Mouse (Mus musculus) heart, adult 2 months (tissue): ENCODE measurements around the gene Ppm1h. TPM values are rescaled to one million over a fixed set of nuclear protein-coding genes. Genes with fewer than 3 reads are reported as not detected.

Experiments used
- DNase-seq, 2 experiments: peaks; one replicate each; pipeline ENCODE4 v3.0.0; 2021
- H3K27ac ChIP-seq: fragments of 200-600 bp; 2 replicates; pipeline ENCODE4 v1.8.1; 2022
- H3K27me3 ChIP-seq: fragments of 200-500 bp; 2 replicates; pipeline ENCODE4 v1.6.1; 2012; ENCODE audit warnings: mild to moderate bottlenecking, low read length, inconsistent platforms, mixed read lengths; ENCODE audit not compliant: control insufficient read depth, insufficient read depth
- H3K36me3 ChIP-seq: fragments of 200-500 bp; 2 replicates; pipeline ENCODE4 v1.6.1; 2012; ENCODE audit warnings: low read length, inconsistent platforms; ENCODE audit not compliant: control insufficient read depth, insufficient read depth
- H3K4me1 ChIP-seq: fragments of 200-500 bp; 2 replicates; pipeline ENCODE4 v1.6.1; 2011; ENCODE audit warnings: low read length; ENCODE audit not compliant: control insufficient read depth, insufficient read depth
- H3K4me3 ChIP-seq: fragments of 200-600 bp; 2 replicates; pipeline ENCODE4 v1.8.1; 2022
- H3K79me2 ChIP-seq: fragments of 200-500 bp; replicated peaks from 2 replicates; pipeline ENCODE4 v1.6.1; 2012; ENCODE audit warnings: mild to moderate bottlenecking, inconsistent platforms, low read length, moderate library complexity, mixed read lengths; ENCODE audit not compliant: control insufficient read depth, insufficient read depth
- H3K9ac ChIP-seq: fragments of 200-500 bp; 2 replicates; pipeline ENCODE4 v1.6.1; 2012; ENCODE audit warnings: low read depth, mild to moderate bottlenecking, control low read depth, inconsistent platforms, low read length, mixed read lengths
- CTCF ChIP-seq: fragments of 200-600 bp; IDR thresholded peaks from 2 replicates; pipeline ENCODE4 v1.8.1; 2022; ENCODE audit warnings: antibody characterized with exemption, mild to moderate bottlenecking, moderate library complexity
- EP300 ChIP-seq: fragments of 200-500 bp; IDR thresholded peaks from 2 replicates; pipeline ENCODE4 v1.6.1; 2011; ENCODE audit warnings: low read depth, low read length, control low read depth; ENCODE audit not compliant: insufficient read depth
- POLR2A ChIP-seq: fragments of 200-500 bp; IDR thresholded peaks from 2 replicates; pipeline ENCODE4 v1.6.1; 2011; ENCODE audit warnings: mild to moderate bottlenecking, low read depth, low read length, control low read depth; ENCODE audit not compliant: insufficient read depth
- WGBS: fragments of 180-500 bp; shearing (Covaris S2); methylation state at CpG from one replicate; pipeline ENCODE4 v1.1.7; 2018; 5-methylcytosine and 5-hydroxymethylcytosine counted together
- intact Hi-C: fragments of 180-260 bp; cut with DNase I; formaldehyde crosslinking; loops from one replicate; pipeline ENCODE4 v1.15.1; 2025
- polyA plus RNA-seq: library from polyadenylated mRNA; depleted of rRNA; stranded (reverse); fragments of >200 nt; gene quantifications from 2 replicates; pipeline ENCODE4 v1.2.3, GENCODE M21; 2012
- total RNA-seq, 2 experiments: library from RNA; stranded (reverse); gene quantifications; 2 replicates each; pipeline ENCODE4 v1.2.3; 2021

Ppm1h gene
- total and polyA plus RNA-seq, 3 experiments, result 4.5 to 7.8 (median 6.4) TPM

- Histone ChIP-seq H3K9ac (no peak overlapping the region), H3K36me3 (no peaks in the 10 kb centered on the region), H3K27me3 (no peaks in the 10 kb centered on the region), H3K4me1 (no peaks in the 10 kb centered on the region), H3K79me2 (no peaks in the 10 kb centered on the region), H3K4me3 (no peak overlapping the region), H3K27ac (no peak overlapping the region)
- intact Hi-C loops, result no loop called here
- no peak for DNase-seq
- TF ChIP-seq CTCF (no peak), EP300 (no peak), POLR2A (no peak)
- WGBS, result 100% methylated on average over 1 of the region's 1 CpGs
These were observed 26.0 kb upstream of the Ppm1h start for GRCm38 (mm10) chr10:122652578-122652977.

GRCm38 (mm10) chr10:122665652-122666051 lies 12.9 kb upstream of the Ppm1h start:
- Histone ChIP-seq H3K36me3 (no peaks in the 10 kb centered on the region), H3K27ac (no peak overlapping the region), H3K27me3 (no peaks in the 10 kb centered on the region), H3K79me2 (no peaks in the 10 kb centered on the region), H3K4me3 (no peak overlapping the region), H3K4me1 (no peaks in the 10 kb centered on the region), H3K9ac (no peak overlapping the region)
- DNase-seq, result no peak
- 74% methylated on average over 1 of the region's 1 CpGs for WGBS
- intact Hi-C loops, result no loop called here
- no peak for TF ChIP-seq EP300
- TF ChIP-seq POLR2A, result no peak
- no peak for TF ChIP-seq CTCF

GRCm38 (mm10) chr10:122671253-122671652 lies 7.3 kb upstream of the Ppm1h start:
- H3K27me3 ChIP-seq, result no peaks in the 10 kb centered on the region
- no peaks in the 10 kb centered on the region for H3K36me3 ChIP-seq
- 85% methylated on average over 2 of the region's 2 CpGs for WGBS
- intact Hi-C loops, result loop anchor here (10.0 kb wide), 1 partner anchor 94 kb away; no protein-coding TSS in a partner anchor
- no peaks in the 10 kb centered on the region for H3K4me1 ChIP-seq
- no peak overlapping the region for H3K9ac ChIP-seq
- no peaks in the 10 kb centered on the region for H3K79me2 ChIP-seq
- no peak for DNase-seq
- no peak overlapping the region for H3K4me3 ChIP-seq
- no peak overlapping the region for H3K27ac ChIP-seq
- no peak for TF ChIP-seq POLR2A
- no peak for TF ChIP-seq EP300

- H3K36me3 ChIP-seq, result no peaks in the 10 kb centered on the region
- no peak overlapping the region for H3K27ac ChIP-seq
- no peak overlapping the region for H3K4me3 ChIP-seq
- H3K79me2 ChIP-seq, result no peaks in the 10 kb centered on the region
- intact Hi-C loops, result loop anchor here (10.0 kb wide), 1 partner anchor 93 kb away; no protein-coding TSS in a partner anchor
- no peak overlapping the region for H3K9ac ChIP-seq
- no peaks in the 10 kb centered on the region for H3K27me3 ChIP-seq
- DNase-seq, result no peak
- no peaks in the 10 kb centered on the region for H3K4me1 ChIP-seq
- TF ChIP-seq POLR2A (no peak), EP300 (no peak), CTCF (no peak)
- 79% methylated on average over 4 of the region's 4 CpGs for WGBS
These were observed 6.5 kb upstream of the Ppm1h start for GRCm38 (mm10) chr10:122672044-122672443.

GRCm38 (mm10) chr10:122679437-122680045 lies 979 bp downstream of the Ppm1h start:
- intact Hi-C loops, result loop anchor here (2.0 to 10.0 kb wide), 6 partner anchors 38 to 328 kb away; no protein-coding TSS in a partner anchor
- Histone ChIP-seq H3K36me3 (no peaks in the 10 kb centered on the region), H3K9ac (peak overlapping the region; percentile 96), H3K79me2 (no peaks in the 10 kb centered on the region), H3K27me3 (no peaks in the 10 kb centered on the region), H3K4me1 (no peaks in the 10 kb centered on the region), H3K27ac (peak overlapping the region; percentile 90), H3K4me3 (peak overlapping the region; percentile 90)
- TF ChIP-seq POLR2A (no peak), EP300 (no peak), CTCF (no peak)
- DNase-seq, result no peak
- WGBS, result under 1% methylated on average over 33 of the region's 33 CpGs

- 18% methylated on average over 19 of the region's 19 CpGs for WGBS
- no peaks in the 10 kb centered on the region for H3K27me3 ChIP-seq
- H3K36me3 ChIP-seq, result no peaks in the 10 kb centered on the region
- no peaks in the 10 kb centered on the region for H3K79me2 ChIP-seq
- H3K4me1 ChIP-seq, result no peaks in the 10 kb centered on the region
- peak overlapping the region; percentile 6; the same call in 1 of the 2 replicates for H3K9ac ChIP-seq
- peak; percentile 36 to 40 for DNase-seq
- intact Hi-C loops, result loop anchor here (5.0 to 10.0 kb wide), 2 partner anchors 37 to 214 kb away; no protein-coding TSS in a partner anchor
- H3K4me3 ChIP-seq, result peak overlapping the region; percentile 90
- TF ChIP-seq EP300, result no peak
- no peak overlapping the region for H3K27ac ChIP-seq
These were observed 2.0 kb downstream of the Ppm1h start for GRCm38 (mm10) chr10:122680387-122681084.
